Mouse (Mus musculus): ENCODE measurements around the gene Gm5065.

Gm5065 gene

GRCm38 (mm10) chr7:5350237-5350636 is at the start of gene Gm5065:
Gene Gm5065, plus strand, starts transcription at chr7:5350537.
- DNase-seq (ENCODE audit: low spot score): no peak

GRCm38 (mm10) chr7:5327511-5327910 is 22.8 kb upstream of the Gm5065 start:
- no peak for DNase-seq (ENCODE audit: low spot score)

GRCm38 (mm10) chr7:5350935-5351334 is 598 bp downstream of the Gm5065 start, which contains the start of gene Nlrp2:
Gene Nlrp2, minus strand, starts transcription at chr7:5351035.
- no peak for DNase-seq (ENCODE audit: low spot score)

- no peak for DNase-seq (ENCODE audit: low spot score)
Measured at GRCm38 (mm10) chr7:5363599-5363998, 13.3 kb downstream of the Gm5065 start.

GRCm38 (mm10) chr7:5366724-5367123 is 16.4 kb downstream of the Gm5065 start:
- DNase-seq (ENCODE audit: low spot score): no peak

GRCm38 (mm10) chr7:5406201-5406600 is 55.9 kb downstream of the Gm5065 start:
- no peak for DNase-seq (ENCODE audit: low spot score)
